Mouse (Mus musculus): ENCODE results near the gene Vmn1r87. TPM values are rescaled to one million over a fixed set of nuclear protein-coding genes. Genes with fewer than 3 reads are reported as not detected.

The Vmn1r87 gene
- 0.16 TPM for polyA plus RNA-seq (2017; shearing (Covaris generic))

GRCm38 (mm10) chr7:13140057-13140456, at the start of gene Vmn1r87:
Vmn1r87 (minus strand) TSS chr7:13140157.

GRCm38 (mm10) chr7:13159268-13159667, 19.3 kb upstream of the Vmn1r87 start, which contains the start of gene Vmn1r88:
Vmn1r88 (plus strand) TSS chr7:13159568.

GRCm38 (mm10) chr7:13119817-13120216, 20.1 kb downstream of the Vmn1r87 start, which contains the start of gene Vmn1r86:
Vmn1r86 (minus strand) TSS chr7:13119917.

GRCm38 (mm10) chr7:13095073-13095472, 44.9 kb downstream of the Vmn1r87 start, which contains the start of gene Vmn1r85:
Vmn1r85 (minus strand) TSS chr7:13095173.

Other genes starting within 250 kb of the Vmn1r87 start
- 5.2 TPM for gene Zscan22, start 242.3 kb downstream of the Vmn1r87 start, polyA plus RNA-seq (2017; shearing (Covaris generic))
- gene Rps5, start 217.9 kb downstream of the Vmn1r87 start, polyA plus RNA-seq (2017; shearing (Covaris generic)), result 1,062 TPM
- gene Rnf225, start 212.7 kb downstream of the Vmn1r87 start, polyA plus RNA-seq (2017; shearing (Covaris generic)), result not detected
- 0.60 TPM for gene Zfp324, start 174.3 kb downstream of the Vmn1r87 start, polyA plus RNA-seq (2017; shearing (Covaris generic))
- gene Zfp446, start 162.3 kb downstream of the Vmn1r87 start, polyA plus RNA-seq (2017; shearing (Covaris generic)), result 3.5 TPM
- gene Slc27a5, start 142.0 kb downstream of the Vmn1r87 start, polyA plus RNA-seq (2017; shearing (Covaris generic)), result 0.21 TPM
- gene Trim28, start 141.0 kb downstream of the Vmn1r87 start, polyA plus RNA-seq (2017; shearing (Covaris generic)), result 106 TPM
- 6.3 TPM for gene Zbtb45, start 130.1 kb downstream of the Vmn1r87 start, polyA plus RNA-seq (2017; shearing (Covaris generic))
- 163 TPM for gene Chmp2a, start 105.3 kb downstream of the Vmn1r87 start, polyA plus RNA-seq (2017; shearing (Covaris generic))
- gene Ube2m, start 101.9 kb downstream of the Vmn1r87 start, polyA plus RNA-seq (2017; shearing (Covaris generic)), result 133 TPM
- 0.09 TPM for gene Mzf1, start 85.4 kb downstream of the Vmn1r87 start, polyA plus RNA-seq (2017; shearing (Covaris generic))
- not detected for gene Vmn1r85, start 45.0 kb downstream of the Vmn1r87 start, polyA plus RNA-seq (2017; shearing (Covaris generic))
- not detected for gene Vmn1r86, start 20.2 kb downstream of the Vmn1r87 start, polyA plus RNA-seq (2017; shearing (Covaris generic))
- gene Vmn1r88, start 19.4 kb upstream of the Vmn1r87 start, polyA plus RNA-seq (2017; shearing (Covaris generic)), result 0.07 TPM
- not detected for gene Vmn1r89, start 72.9 kb upstream of the Vmn1r87 start, polyA plus RNA-seq (2017; shearing (Covaris generic))
- 13.6 TPM for gene Lig1, start 137.1 kb upstream of the Vmn1r87 start, polyA plus RNA-seq (2017; shearing (Covaris generic))
- 1.7 TPM for gene Zswim9, start 138.6 kb upstream of the Vmn1r87 start, polyA plus RNA-seq (2017; shearing (Covaris generic))
- not detected for gene Pla2g4c, start 184.5 kb upstream of the Vmn1r87 start, polyA plus RNA-seq (2017; shearing (Covaris generic))